Mouse (Mus musculus) retina, embryonic 14.5 days (tissue): ENCODE data around the gene Itpripl1.
"Not testable (repeated sequence)": the region's sequence is repeated elsewhere in the genome, so short reads cannot be mapped to it uniquely, and the experiment has no call there.

Experiments used
- DNase-seq: peaks from one replicate; pipeline ENCODE4 v3.0.0-alpha.2; 2015; ENCODE audit warnings: low spot score

Gene Itpripl1

GRCm38 (mm10) chr2:127090151-127090550, 53.1 kb downstream of the Itpripl1 start:
- not testable (repeated sequence) for DNase-seq
